8 mouse cellular contexts compared by ENCODE assay signal in the genomic region with DNA sequence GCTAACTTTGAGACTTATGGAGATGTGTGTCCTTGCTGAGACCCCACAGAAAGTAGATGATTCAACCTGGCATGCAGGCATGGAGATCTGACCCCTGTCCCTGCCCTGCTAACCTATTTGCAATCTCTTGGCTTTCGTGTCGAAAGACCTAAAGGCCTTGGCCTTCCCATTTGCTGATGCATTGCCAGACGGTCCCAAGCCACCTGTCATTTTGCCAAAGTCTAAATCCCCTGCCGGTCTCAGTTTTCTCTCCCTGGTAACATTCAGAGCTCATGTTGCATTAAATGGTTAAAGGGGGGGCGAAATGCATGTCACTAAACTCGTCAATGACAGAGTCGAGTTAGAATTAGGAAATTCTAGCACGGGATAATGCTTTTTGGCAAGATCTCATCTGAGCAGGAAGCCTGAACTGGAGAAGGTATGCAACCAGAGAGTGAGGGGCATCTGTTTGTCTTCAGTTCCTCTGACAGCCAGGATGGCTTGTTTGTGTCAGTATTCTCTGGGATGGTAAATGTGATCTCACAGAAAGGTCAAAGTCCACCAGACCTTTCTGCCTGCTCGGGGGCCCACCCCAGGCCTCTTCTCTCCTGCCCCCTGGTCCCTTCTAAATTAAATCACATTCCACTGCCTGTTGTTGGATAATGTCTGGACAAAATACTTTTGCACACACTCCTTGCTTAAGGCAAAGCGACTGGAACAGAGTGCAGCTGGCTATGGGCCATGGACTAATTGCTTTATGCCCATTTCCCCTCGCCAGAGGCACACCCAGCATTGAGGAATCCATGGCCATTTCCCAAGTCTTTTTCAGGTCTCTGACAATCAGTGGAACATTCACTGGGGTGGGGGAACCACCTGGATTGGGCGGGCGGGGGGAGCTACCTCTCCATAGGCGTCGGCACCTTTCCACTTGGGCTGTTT.
A peak's percentile ranks its signal among the peaks of the same experiment; 100 is the strongest.
DNase-seq lines count a peak whose midpoint lies in the region; ATAC-seq lines count a peak whose summit lies in the region.

No protein-coding gene starts in this region.

- no peak; the same call in 1 of the 2 replicates for ATAC-seq in heart, embryonic 14.5 days (ENCODE audit: insufficient number of reproducible peaks, insufficient read depth, low FRiP score, low read depth)
- ATAC-seq in midbrain, embryonic 13.5 days = no peak
- ATAC-seq in midbrain, embryonic 15.5 days (replicated peaks) = no peak
- no peak for ATAC-seq in cerebellum, adult (ENCODE audit: insufficient number of reproducible peaks, low FRiP score, low TSS enrichment)

- WGBS in embryonic facial prominence, embryonic 10.5 days = 41% methylated on average over 15 of the region's 15 CpGs
- WGBS in heart, embryonic 14.5 days = 26% methylated on average over 15 of the region's 15 CpGs
- 66% methylated on average over 15 of the region's 15 CpGs for WGBS in midbrain, embryonic 13.5 days
- WGBS in midbrain, embryonic 15.5 days = 58% methylated on average over 15 of the region's 15 CpGs

- peak; percentile 76 for DNase-seq in adrenal gland, adult 2 months
- DNase-seq in embryonic facial prominence, embryonic 10.5 days (ENCODE audit: low spot score) = peak; percentile 56
- DNase-seq in kidney, postnatal 14 days = peak; percentile 66
- DNase-seq in neural tube, embryonic 10.5 days (ENCODE audit: extremely low spot score, low spot score) = peak; percentile 26

- peak overlapping the region; percentile 18; the same call in 1 of the 2 replicates for H3K4me2 ChIP-seq in heart, embryonic 14.5 days (ENCODE audit: low read length)
- no peak overlapping the region for H3K4me2 ChIP-seq in midbrain, embryonic 13.5 days (replicated peaks)
- no peak overlapping the region for H3K4me2 ChIP-seq in midbrain, embryonic 15.5 days

- 0 out of 2 replicates have a peak, but pooled peaks cover 7% of the 10 kb centered on the region for H3K9me3 ChIP-seq in embryonic facial prominence, embryonic 10.5 days
- no peaks in the 10 kb centered on the region for H3K9me3 ChIP-seq in heart, embryonic 14.5 days (ENCODE audit: control insufficient read depth, low read length)
- no peaks in the 10 kb centered on the region for H3K9me3 ChIP-seq in midbrain, embryonic 13.5 days
- no peaks in the 10 kb centered on the region for H3K9me3 ChIP-seq in midbrain, embryonic 15.5 days

- no peaks in the 10 kb centered on the region for H3K36me3 ChIP-seq in embryonic facial prominence, embryonic 10.5 days (replicated peaks)
- H3K36me3 ChIP-seq in heart, embryonic 14.5 days (ENCODE audit: control insufficient read depth, insufficient read depth, low read length) = no peaks in the 10 kb centered on the region
- H3K36me3 ChIP-seq in midbrain, embryonic 13.5 days = no peaks in the 10 kb centered on the region
- no peaks in the 10 kb centered on the region for H3K36me3 ChIP-seq in midbrain, embryonic 15.5 days (replicated peaks)

- no peaks in the 10 kb centered on the region for H3K27me3 ChIP-seq in embryonic facial prominence, embryonic 10.5 days (replicated peaks; ENCODE audit: low read depth, poor library complexity, severe bottlenecking)
- no peaks in the 10 kb centered on the region for H3K27me3 ChIP-seq in heart, embryonic 14.5 days (ENCODE audit: control insufficient read depth, insufficient read depth, low read length)
- H3K27me3 ChIP-seq in midbrain, embryonic 13.5 days = no peaks in the 10 kb centered on the region
- no peaks in the 10 kb centered on the region for H3K27me3 ChIP-seq in midbrain, embryonic 15.5 days (replicated peaks)

- no peak overlapping the region for H3K4me3 ChIP-seq in embryonic facial prominence, embryonic 10.5 days
- no peak overlapping the region for H3K4me3 ChIP-seq in heart, embryonic 14.5 days (ENCODE audit: control insufficient read depth in 1 of 2, insufficient read depth in 1 of 2, low read depth in 1 of 2, low read length in 2 of 2)
- H3K4me3 ChIP-seq in midbrain, embryonic 13.5 days (replicated peaks) = no peak overlapping the region
- H3K4me3 ChIP-seq in midbrain, embryonic 15.5 days = no peak overlapping the region

- no peak overlapping the region for H3K9ac ChIP-seq in heart, embryonic 14.5 days (ENCODE audit: low read length)
- H3K9ac ChIP-seq in midbrain, embryonic 13.5 days (replicated peaks) = no peak overlapping the region
- no peak overlapping the region for H3K9ac ChIP-seq in midbrain, embryonic 15.5 days

- H3K27ac ChIP-seq in embryonic facial prominence, embryonic 10.5 days (replicated peaks) = peak overlapping the region; percentile 44; the same call in 1 of the 2 replicates
- peak overlapping the region; percentile 73 to 76 for H3K27ac ChIP-seq in heart, embryonic 14.5 days (replicated peaks in 1 of 2; ENCODE audit: control insufficient read depth in 1 of 2, insufficient read depth in 1 of 2, low read depth in 2 of 2, low read length in 2 of 2)
- no peak overlapping the region for H3K27ac ChIP-seq in midbrain, embryonic 13.5 days
- H3K27ac ChIP-seq in midbrain, embryonic 15.5 days = no peak overlapping the region

- peaks cover 33% of the 10 kb centered on the region for H3K4me1 ChIP-seq in embryonic facial prominence, embryonic 10.5 days
- peaks cover 14 to 29% of the 10 kb centered on the region in 2 experiments for H3K4me1 ChIP-seq in heart, embryonic 14.5 days (ENCODE audit: control insufficient read depth in 2 of 2, insufficient read depth in 2 of 2, low read length in 2 of 2)
- H3K4me1 ChIP-seq in midbrain, embryonic 13.5 days (replicated peaks) = 0 out of 2 replicates have a peak, but pooled peaks cover 3% of the 10 kb centered on the region
- H3K4me1 ChIP-seq in midbrain, embryonic 15.5 days = 0 out of 2 replicates have a peak, but pooled peaks cover 7% of the 10 kb centered on the region

Comparison
In these comparisons a context has a peak if more than half of its experiments do, and no peak if none do; other contexts are left out.
1. DNase-seq: peak in every context shown above with its lines; median percentile 76 in adrenal gland, adult 2 months; 66 in kidney, postnatal 14 days; 56 in embryonic facial prominence, embryonic 10.5 days; 26 in neural tube, embryonic 10.5 days.
2. H3K27ac ChIP-seq: peak in embryonic facial prominence, embryonic 10.5 days (single experiment) and heart, embryonic 14.5 days (2 of 2); none in midbrain, embryonic 13.5 days (single experiment) and midbrain, embryonic 15.5 days (single experiment).